Mouse (Mus musculus): ENCODE data around the gene Abcb8. TPM values are rescaled to one million over a fixed set of nuclear protein-coding genes. Genes with fewer than 3 reads are reported as not detected.

The Abcb8 gene
- total RNA-seq (2021) = 83.6 and 88.2 TPM in 2 replicates
- long read RNA-seq, transcript Abcb8-201 (16 exons, 2,939 nt) = major isoform, 71 of 105 reads
- long read RNA-seq, partial matches to known transcripts = 18 of 105 reads
- long read RNA-seq, other reads (novel, unspliced or antisense) = 14 of 105 reads

GRCm38 (mm10) chr5:24393392-24393997 lies at the start of gene Abcb8:
Gene Abcb8, plus strand, starts transcription at chr5:24393663.
- peak; percentile 81 for DNase-seq

- no peak for DNase-seq
Measured at GRCm38 (mm10) chr5:24343977-24344436, 49.5 kb upstream of the Abcb8 start.

- no peak for DNase-seq
Measured at GRCm38 (mm10) chr5:24344477-24345051, 48.9 kb upstream of the Abcb8 start.

GRCm38 (mm10) chr5:24346313-24346712 lies 47.1 kb upstream of the Abcb8 start:
- no peak for DNase-seq

- no peak for DNase-seq
Measured at GRCm38 (mm10) chr5:24347186-24347875, 46.1 kb upstream of the Abcb8 start.

- peak; percentile 85 for DNase-seq
Measured at GRCm38 (mm10) chr5:24348128-24348527, 45.3 kb upstream of the Abcb8 start.

- DNase-seq = peak; percentile 73
Measured at GRCm38 (mm10) chr5:24348546-24348945, 44.9 kb upstream of the Abcb8 start.

GRCm38 (mm10) chr5:24350073-24350472 lies 43.4 kb upstream of the Abcb8 start:
- no peak for DNase-seq

- no peak for DNase-seq
Measured at GRCm38 (mm10) chr5:24350531-24351250, 42.8 kb upstream of the Abcb8 start.

GRCm38 (mm10) chr5:24351278-24351677 lies 42.2 kb upstream of the Abcb8 start, which contains the start of gene Kcnh2:
Gene Kcnh2, minus strand, starts transcription at chr5:24351604.
- no peak for DNase-seq

- peak; percentile 91 for DNase-seq
Measured at GRCm38 (mm10) chr5:24351701-24352171, 41.7 kb upstream of the Abcb8 start.

GRCm38 (mm10) chr5:24352251-24352859 lies 41.1 kb upstream of the Abcb8 start:
- peak; percentile 59 for DNase-seq

GRCm38 (mm10) chr5:24353327-24353726 lies 40.1 kb upstream of the Abcb8 start:
- no peak for DNase-seq

- DNase-seq = no peak
Measured at GRCm38 (mm10) chr5:24356764-24357163, 36.7 kb upstream of the Abcb8 start.

- peak; percentile 78 for DNase-seq
Measured at GRCm38 (mm10) chr5:24357461-24357860, 36.0 kb upstream of the Abcb8 start.

GRCm38 (mm10) chr5:24360792-24361454 lies 32.5 kb upstream of the Abcb8 start:
- peak; percentile 80 for DNase-seq

GRCm38 (mm10) chr5:24363467-24363866 lies 30.0 kb upstream of the Abcb8 start:
- DNase-seq = no peak

- DNase-seq = no peak
Measured at GRCm38 (mm10) chr5:24364061-24364460, 29.4 kb upstream of the Abcb8 start.

GRCm38 (mm10) chr5:24364508-24364907 lies 29.0 kb upstream of the Abcb8 start, which contains the start of gene Nos3:
Gene Nos3, plus strand, starts transcription at chr5:24364810.
- DNase-seq = peak; percentile 57

- DNase-seq = no peak
Measured at GRCm38 (mm10) chr5:24364963-24365362, 28.5 kb upstream of the Abcb8 start.

- DNase-seq = no peak
Measured at GRCm38 (mm10) chr5:24365528-24365927, 27.9 kb upstream of the Abcb8 start.
